Mouse (Mus musculus): ENCODE data around the gene Bean1.

Bean1 gene

DNA sequence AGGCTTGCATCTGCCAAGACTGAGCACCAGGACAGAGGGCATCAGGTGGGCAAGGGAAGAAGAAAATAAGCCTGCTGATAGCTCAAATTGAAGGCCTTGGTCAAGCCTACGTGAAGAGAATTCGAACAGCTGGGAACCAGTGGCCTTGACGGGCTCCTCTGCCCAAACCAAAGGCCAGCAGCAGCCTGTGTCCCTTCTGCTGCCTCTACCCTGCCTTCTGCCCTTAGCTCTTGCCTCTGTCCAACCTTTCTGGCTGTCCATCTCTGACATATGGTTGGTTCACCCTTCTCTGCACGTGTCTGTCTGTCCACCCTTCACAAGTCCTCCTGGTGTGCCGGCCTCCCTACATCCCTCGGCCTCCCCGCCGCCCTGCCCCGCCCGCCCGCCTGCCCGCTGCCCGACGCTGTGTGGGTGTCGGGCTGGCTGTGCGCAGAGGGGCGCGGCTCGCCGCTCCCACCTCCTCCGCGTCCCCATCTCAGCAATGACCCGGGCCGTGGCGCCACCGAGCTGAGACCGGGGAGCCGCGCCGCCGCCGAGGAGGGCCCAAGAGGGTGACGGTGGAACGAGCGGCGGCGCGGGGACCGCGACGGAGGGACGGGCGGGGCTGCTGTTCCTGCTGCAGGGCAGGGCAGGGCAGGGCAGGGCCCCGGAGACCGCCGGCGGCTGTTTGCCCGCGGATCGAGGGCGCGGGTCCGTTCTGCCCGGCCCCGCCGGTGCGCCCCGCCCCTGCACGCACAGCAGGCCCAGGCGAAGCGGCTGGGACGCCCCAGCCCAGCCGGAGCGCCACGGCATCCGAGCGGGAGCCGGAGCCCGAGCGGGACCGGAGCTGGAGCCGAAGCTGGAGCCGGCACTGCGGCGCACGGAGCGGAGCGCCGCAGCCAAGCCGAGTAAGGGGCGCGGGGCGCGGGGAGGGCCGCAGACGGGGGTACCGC, at the start of gene Bean1:
TSS of gene Bean1 (plus strand) at position 325 of the 932 bp plus-strand sequence.
- DNase-seq (ENCODE audit: low read depth, low spot score): no peak

DNA sequence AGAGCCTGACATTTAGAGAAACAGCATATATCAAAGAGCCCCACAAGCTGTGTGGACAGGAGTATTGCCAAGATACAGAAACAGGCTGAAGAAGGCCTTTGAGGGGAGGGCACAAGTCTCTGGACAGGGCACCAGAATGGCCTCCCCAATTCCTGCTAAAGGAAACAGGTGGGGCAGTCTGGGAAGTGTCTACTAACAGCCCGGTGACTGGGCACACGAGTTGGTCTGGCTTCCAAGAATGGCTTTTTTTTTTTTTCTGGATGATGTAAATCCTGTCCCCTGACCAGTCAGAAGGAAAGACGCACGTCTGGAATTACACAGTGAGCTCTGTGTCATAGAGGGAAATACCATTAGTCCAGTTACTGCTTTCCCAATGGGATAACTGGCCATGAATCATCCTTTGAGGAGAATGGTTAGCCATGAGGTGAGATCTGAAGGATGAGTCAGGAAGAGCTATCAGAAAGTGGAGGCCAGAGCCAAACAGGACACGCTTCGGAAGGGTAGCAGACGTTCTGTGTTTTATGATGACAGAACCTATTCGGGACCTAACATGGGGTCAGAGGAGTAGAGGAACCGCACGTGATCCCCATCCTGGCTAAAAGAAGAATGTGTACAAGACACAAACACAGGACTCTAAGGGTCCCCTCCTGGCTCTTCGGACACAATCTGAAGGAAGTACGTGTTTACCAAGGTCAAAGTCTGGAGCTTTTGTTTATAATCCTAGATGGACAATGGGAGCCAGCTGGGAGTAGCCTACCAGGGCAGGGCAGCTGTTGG, 48.4 kb upstream of the Bean1 start:
- DNase-seq (ENCODE audit: low read depth, low spot score): no peak

DNA sequence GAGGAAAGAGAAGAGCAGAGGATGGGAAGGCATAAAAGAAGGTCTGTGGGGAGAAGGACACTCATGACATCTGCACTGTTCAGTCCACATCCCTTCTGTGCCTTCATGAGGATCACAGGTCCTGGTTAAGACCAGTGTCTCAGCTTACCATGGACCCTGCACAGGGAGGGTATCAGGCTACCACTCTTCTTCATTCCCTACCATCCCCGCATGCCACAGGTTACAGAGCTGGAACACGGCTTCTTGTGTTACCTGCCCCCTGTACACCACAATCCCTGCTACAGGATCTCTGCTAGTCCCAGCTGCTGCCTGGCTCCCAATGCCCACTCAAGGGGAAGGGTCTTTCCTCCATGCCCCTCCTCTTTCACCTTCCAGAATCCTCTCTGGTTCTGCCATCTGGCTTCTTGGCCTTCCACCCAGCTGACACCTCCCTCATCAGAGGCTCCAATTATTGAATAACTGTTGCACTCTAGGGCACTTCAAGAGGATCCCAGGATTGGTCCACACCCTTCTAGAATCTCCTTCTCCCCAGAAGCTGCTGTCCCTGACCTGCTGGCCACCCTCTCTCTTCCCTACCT, 47.1 kb upstream of the Bean1 start:
- no peak for DNase-seq (ENCODE audit: low read depth, low spot score)

DNA sequence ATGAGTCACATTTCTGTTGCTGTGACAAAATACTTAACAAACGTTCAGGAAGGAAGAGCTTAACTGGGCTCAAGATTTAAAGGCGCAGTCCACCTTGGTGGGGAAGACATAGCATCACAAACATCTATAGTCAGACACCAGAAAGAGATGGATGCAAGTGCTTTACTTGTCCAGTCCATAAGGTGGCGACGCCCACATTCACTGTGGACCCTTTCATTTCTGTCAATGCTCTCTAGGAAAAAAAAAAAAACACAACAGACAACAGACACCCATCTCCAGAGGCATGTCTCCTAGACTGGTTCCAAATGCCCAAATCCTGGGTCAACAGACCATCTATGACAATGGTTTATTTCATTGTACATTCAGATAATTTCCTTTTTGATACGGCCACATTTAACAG, 45.7 kb upstream of the Bean1 start:
- no peak for DNase-seq (ENCODE audit: low read depth, low spot score)

DNA sequence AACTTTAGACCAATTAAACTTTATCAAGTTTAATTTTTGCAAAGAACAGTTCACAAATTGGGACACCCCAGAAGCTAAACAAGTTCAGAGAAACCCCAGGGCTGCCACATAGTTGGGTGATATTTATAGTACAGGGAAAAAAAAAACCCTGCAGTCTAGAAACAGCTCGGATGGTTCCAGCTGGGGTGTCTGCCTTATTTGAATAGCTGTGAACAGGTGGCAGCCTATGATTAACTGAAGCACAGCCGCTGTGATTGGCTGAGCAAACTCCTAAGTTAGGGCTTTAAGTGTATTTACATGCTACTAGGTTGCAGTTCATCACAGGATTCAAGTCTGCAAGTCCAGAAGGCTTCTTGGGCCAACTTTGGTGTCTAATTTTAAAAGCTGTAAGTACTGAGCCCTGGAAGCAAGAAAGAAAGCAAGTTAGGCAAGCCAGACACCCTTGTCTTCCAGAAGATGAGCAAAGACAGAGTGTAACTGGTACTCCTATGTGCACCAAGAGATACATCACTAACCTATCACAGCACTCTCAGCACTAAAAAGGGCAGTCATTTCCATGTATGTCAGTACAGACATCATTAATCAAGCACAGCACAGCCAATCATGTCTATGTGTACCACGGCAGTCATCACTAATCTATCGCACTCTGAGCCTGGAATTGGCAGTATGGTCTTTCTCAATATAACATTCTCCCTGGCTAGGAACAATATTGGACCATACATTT, 42.9 kb upstream of the Bean1 start:
- peak; percentile 95 for DNase-seq (ENCODE audit: low read depth, low spot score)

DNA sequence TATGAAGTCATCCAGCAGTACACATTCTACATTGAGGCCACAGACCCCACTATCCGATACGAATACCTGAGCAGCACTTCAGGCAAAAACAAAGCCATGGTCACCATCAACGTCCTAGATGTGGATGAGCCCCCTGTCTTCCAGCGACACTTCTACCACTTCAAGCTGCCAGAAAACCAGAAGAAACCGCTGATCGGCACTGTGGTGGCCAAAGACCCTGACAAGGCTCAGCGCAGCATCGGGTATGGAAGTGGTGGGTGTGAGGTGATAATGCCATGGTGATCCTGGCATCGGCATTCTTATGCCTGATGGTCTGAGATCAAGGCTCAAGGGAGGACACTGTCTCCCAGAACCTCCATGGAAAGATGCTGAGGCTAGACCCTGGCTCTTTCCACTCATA, 39.3 kb upstream of the Bean1 start:
- DNase-seq (ENCODE audit: low read depth, low spot score): no peak

DNA sequence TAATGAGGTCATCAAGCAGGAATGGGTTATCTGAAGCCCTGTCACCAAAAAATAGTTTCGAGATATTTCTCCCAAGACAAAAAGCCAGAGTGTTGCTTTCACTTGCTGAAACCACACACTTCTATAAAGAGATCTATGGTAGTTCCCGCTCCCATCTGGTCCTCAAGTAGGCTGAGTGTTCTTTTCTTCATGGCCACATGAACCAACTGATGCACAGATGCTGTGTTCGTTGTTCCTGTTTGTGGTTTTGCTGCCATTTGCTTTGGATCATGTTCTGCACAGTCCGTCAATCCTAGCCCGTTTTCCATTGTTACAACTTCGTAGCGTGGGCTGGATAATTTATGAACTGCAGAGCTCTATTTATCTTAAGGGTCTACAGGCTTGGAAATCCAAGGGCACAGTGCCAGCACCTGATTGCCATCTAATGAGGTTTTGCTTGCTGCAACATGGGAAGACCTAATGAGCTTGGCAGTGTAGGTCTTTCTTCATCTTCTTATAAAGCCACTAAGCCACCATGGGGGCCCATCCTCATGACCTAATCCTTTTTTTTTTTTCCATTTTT, 38.7 kb upstream of the Bean1 start:
- DNase-seq (ENCODE audit: low read depth, low spot score): no peak

DNA sequence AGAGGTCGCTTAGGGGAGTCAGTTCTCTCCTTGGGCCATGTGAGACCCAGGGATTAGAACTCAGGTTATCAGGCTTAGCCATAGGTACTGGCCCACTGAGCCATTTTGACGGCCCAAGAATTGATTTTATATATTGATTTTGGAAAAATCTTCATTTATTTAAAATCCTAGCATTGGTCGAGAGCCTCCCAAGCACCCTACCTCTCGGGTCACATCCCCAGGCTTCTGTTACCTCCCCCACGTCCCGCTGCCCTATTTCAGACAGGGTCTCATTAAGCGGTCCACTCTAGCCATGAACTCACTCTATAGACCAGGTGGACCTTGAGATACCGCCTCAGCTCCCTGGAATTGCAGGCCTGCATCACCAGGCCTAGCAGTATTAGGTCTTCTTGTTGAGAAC, 35.7 kb upstream of the Bean1 start:
- DNase-seq (ENCODE audit: low read depth, low spot score): no peak

DNA sequence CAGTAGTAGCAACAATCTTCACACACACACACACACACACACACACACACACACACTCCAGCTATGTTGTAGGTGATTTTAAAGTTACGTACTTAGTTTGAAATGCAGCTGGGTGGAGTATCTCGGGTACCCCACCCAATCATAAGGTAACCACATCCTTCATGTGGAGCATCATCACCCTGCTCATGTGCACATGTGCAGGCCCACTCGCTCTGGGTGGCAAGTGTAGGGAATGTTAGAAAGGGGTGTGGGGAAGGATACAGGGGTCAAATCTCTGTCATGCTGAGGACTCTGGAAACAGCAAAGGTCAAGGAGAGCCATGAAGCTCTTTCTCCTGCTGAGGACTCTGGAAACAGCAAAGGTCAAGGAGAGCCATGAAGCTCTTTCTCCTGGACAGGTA, 34.0 kb upstream of the Bean1 start:
- DNase-seq (ENCODE audit: low read depth, low spot score): no peak

DNA sequence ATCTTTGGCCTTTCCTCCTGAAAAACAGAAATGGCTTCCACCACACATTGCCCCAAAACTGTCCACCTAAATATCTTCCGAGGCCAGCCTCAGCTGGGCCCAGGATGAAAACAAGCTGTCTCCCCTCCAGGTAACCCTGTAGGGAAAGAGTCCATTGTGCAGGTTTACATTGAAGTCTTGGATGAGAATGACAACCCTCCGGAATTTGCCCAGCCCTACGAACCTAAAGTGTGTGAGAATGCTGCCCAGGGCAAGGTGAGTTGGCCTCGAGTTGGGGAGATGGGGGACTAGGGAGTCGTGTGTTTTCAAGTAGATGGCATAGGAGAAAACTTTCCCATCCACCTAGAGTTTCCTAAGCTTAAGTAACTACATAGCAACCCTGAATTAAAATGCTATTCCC, 32.6 kb upstream of the Bean1 start:
- no peak for DNase-seq (ENCODE audit: low read depth, low spot score)

DNA sequence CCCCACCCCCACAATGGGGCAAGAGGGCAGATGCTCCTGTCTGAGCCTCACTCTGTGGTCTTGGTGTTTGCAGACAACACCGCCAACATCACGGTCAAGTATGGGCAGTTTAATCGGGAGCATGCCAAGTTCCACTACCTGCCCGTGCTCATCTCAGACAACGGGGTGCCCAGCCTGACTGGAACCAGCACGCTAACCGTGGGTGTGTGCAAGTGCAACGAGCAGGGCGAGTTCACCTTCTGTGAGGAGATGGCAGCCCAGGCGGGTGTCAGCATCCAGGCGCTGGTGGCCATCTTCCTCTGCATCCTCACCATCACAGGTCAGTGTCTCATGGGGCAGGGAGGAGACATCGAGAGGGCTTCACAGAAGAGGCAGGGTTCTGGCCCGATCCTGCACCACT, 29.6 kb upstream of the Bean1 start:
- DNase-seq (ENCODE audit: low read depth, low spot score): no peak

DNA sequence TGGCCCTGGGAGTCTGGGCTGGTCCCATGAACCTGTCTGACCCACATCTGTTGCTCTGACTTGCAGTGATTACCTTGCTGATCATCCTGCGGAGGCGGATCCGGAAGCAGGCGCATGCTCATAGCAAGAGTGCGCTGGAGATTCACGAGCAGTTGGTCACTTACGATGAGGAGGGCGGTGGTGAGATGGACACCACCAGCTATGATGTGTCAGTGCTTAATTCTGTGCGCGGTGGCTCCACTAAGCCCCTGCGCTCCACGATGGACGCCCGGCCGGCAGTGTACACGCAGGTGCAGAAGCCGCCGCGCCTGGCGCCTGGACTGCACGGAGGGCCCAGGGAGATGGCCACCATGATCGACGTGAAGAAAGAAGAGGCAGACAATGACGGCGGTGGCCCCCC, 27.8 kb upstream of the Bean1 start:
- no peak for DNase-seq (ENCODE audit: low read depth, low spot score)

DNA sequence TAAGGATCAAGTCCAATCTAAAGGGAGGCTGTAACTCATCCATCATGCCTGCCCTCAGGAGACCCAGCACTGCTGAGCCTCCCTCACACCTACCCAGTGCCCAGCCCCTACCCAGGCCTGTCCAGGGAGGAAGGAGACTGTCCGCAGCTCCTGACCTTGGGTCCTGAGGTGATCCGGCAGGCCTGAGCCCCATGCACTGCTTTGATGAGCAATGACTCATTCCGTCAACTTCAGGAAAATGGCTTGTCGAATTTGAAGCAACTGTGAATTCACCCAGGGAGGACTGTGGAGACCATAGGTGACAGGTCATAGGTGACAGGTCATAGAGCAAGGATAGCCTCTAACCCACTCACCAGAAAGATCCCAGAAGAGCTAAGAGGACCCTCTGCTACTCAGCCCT, 26.9 kb upstream of the Bean1 start:
- DNase-seq (ENCODE audit: low read depth, low spot score): no peak

DNA sequence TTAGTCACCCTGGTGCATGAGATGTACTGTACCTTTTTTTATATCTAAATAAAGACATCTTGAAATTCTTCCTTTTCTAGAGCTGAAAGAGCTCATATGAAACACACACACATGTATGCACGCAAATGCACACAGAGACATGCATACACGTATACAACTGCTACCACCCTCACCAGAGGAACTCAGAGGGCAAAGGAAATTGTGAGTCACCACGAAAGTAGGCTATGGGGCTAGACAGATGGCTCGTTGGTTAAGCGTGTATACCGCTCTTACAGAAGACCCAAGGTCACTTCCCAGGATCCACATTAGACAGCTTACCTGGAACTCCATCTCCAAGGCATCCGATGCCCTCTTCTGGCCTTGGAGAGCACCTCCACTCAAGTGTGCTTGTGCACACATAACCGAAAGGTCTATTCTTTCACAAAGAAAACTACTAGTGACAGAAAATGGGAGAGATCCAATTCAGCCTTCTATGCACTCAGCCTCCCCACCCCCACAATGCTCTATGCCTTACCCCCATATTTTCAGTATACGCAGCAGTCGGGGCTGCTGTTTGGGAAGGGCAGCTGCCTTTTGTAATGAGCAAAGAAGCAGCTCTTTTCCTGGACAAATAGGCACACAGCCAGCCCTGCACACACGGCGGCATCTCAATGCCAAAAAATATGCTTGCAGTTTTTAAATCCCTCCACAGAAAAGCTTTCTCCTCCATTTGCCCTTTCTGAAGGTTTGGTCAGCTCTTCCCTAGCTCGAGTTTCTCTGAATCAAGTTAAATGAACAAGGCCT, 25.6 kb upstream of the Bean1 start:
- no peak for DNase-seq (ENCODE audit: low read depth, low spot score)

DNA sequence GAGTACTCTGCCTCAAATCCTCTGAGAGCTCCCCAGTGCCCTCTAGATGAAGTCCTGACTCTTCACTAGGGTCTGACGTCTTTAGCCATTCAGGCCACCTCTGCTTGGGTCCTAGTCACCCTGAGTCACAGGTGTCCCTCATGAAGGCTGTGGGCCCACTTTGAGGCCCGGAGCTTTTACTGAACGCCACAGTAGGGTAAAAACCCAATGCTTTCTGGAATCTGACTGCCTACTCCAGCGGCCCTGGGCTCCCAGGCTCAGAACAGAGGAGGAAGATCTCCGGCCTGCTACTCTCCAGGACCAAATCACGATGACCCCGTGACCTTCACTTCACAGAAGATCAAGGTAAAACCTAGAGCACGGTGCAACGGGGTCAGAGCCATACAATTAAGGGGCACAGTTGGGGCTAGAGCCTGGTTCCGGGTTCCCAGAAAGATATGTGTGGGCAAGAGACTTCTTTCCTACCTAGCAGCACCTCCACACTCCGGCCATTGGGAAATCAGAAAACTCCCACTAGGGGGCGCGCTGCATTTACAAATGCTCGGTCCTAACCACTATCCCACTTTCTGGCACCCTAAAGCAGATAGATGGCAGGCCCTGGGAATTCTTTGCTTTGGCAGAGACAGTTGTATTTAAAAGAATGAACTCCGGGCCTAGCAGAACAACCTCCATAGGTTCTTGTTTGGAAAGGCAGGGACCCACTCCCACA, 24.1 kb upstream of the Bean1 start:
- DNase-seq (ENCODE audit: low read depth, low spot score): no peak

DNA sequence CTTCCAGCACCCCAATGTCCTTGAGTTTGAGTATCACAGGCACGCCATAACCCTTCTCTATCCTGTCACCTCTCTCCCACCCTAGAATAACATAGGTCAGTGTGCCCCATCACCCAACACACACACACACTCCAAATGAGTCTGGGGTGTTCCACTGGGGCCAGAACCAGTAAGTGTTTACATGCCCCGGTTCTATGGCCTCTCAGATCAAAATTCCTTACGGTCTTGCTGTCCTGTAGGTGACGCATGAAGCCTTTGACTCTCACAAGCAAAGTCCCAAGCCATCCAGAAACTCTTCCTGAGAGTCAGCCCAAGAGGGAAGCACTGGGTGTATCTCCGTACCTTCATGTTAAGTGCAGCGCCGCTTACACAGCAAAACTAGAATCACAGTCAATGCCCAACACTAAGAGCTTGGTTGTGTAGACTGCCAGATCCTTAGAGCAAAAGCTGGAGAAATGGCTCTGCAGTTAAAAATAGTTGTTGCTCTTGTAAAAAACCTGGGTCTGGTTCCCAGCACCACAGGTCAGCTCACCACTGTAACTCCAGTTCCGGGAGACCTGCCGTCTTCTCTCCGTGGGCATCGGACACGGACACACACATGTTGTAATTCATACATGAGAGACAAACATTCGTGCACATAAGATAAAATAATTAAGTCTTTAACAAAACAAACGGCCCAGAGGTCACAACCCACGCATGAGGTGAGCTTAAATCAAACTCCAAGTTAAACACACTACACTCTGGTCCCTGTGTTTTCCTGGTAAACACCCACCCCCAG, 23.3 kb upstream of the Bean1 start:
- DNase-seq (ENCODE audit: low read depth, low spot score): no peak

DNA sequence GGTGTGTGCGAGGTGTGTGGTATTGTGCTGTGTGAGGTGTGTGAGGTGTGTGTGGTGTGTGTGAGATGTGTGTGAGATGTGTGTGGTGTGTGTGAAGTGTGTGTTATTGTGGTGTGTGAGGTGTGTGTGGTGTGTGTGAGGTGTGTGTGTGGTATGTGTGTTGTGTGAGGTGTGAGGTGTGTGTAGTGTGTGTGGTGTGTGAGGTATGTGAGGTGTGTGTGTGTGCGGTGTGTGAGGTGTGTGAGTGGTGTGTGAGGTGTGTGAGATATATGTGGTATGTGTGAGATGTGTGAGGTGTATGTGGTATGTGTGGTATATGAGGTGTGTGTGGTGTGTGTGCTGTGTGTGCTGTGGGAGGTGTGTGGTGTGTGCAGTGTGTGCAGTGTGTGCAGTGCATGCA, 22.3 kb upstream of the Bean1 start:
- DNase-seq (ENCODE audit: low read depth, low spot score): no peak

DNA sequence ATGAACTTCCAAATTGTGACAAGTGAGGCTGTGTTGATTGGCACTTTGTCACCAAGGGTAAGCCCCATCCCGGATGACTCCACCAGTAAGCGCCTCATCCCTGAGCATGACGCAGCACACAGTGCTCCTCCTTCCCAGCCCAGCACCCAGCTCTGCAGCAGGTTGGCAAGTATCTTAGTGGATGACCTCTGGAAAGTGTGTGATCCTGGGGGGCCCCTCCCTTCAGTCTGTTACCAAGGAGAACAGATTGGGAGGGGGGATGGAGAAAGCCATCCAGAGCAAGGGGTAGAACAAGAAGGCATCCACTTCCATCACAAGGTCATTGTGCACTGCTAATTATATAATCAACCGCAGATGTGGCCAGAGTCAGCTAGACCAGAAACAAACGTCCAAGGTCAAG, 9.5 kb upstream of the Bean1 start:
- no peak for DNase-seq (ENCODE audit: low read depth, low spot score)

DNA sequence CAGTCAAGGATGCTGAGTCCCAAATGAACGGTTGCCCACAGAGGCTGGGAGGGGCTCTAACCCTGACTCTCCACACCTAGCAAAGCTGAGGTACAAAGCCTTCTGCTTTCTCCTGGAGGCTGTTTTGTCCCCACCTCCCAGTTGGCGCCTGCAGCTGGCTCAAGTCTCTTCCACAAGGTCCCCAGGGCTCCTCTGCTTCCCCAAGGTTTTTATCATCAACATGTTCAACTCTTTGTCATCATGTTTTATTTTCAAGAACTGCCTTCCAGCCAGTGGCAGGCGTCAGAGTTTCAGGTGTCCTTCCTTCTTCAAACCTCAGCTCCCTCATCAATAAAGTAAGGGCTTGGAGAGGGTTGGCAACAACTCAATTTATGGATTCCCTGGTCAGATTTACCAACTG, 781 bp upstream of the Bean1 start:
- DNase-seq (ENCODE audit: low read depth, low spot score): no peak

Measured in telencephalon, adult 2 months (tissue).